Mouse (Mus musculus) spleen, adult 2 months (tissue): ENCODE measurements around the gene 1700092M07Rik.

Experiments
- CTCF ChIP-seq: fragments of 200-500 bp; IDR thresholded peaks from 2 replicates; pipeline ENCODE4 v1.5.1; 2011; ENCODE audit warnings: mild to moderate bottlenecking, inconsistent platforms; ENCODE audit not compliant: insufficient read depth, insufficient read length, insufficient replicate concordance; ENCODE audit errors: extremely low read depth
- POLR2A ChIP-seq: fragments of 200-500 bp; IDR thresholded peaks from 2 replicates; pipeline ENCODE4 v1.6.1; 2011; ENCODE audit warnings: low read depth, low read length, inconsistent platforms

DNA sequence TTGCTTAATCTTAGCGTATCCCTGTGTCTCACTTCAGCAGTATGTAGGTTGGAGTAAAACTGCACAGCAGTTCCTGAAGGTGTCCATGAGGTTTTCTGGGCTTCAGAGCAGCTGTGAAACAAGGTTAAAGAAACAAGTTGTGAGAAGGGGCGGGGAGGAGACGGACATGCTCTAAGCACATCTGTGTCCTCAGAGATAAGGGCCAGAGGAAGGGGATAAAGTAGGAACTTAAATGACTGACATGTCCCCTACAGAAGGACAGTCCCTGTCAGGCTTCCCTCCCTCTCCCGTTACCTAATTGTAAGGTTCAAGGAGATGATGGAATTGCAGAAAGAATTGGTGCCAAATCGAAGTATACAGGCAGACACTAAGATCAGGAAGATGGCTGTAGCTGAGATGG lies 32.5 kb downstream of the 1700092M07Rik start:
- TF ChIP-seq CTCF = no peak
- no peak for TF ChIP-seq POLR2A
